Mouse (Mus musculus) cerebellum, adult 9-11 months (tissue): Measurements from ENCODE around the gene Dtx1.

ENCODE experiments used
- DNase-seq: peaks from one replicate; pipeline ENCODE4 v3.0.0; 2022

The Dtx1 gene

DNA sequence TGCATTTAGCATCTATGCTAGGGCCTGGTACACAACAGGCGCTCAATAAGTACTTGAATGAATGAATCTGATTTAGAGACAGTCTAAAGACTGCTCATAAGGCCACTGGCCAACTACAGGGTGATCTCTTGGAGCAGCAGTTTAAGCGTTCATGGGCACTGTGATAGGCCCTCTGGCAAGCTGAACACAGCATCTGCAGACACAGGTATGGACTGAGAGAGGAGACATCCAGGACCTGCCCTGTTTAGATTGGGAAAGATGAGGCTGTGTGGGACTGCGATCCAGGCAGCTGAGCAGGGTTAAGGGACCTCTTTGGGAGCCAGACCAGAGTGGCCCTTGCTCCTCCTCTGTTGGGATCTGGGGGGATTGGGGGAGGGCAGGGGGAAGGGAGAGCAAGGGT, at the start of gene Dtx1:
TSS of gene Dtx1 (minus strand) at position 101 of the 400 bp plus-strand sequence.
- DNase-seq: no peak

DNA sequence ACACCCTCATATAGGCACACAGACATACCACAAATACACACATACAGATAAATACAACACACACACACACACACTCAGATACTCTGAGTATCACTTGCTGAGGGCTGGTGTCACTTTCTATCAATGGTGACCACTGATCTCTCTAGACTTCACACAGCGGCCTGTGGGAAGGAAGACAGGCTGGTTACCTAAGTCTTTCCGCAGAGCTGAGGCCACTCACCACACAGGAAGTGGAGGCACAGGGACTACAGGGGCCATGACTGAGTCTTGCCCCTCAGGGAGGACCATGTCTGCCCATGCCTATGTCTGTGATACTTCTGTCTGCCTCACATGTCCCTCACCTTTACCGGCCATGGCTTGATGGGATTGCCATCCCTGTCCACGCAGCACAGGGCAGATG, 42.5 kb upstream of the Dtx1 start:
- DNase-seq: no peak

- no peak for DNase-seq
These were observed 41.1 kb upstream of the Dtx1 start for GRCm38 (mm10) chr5:120752786-120753185.

DNA sequence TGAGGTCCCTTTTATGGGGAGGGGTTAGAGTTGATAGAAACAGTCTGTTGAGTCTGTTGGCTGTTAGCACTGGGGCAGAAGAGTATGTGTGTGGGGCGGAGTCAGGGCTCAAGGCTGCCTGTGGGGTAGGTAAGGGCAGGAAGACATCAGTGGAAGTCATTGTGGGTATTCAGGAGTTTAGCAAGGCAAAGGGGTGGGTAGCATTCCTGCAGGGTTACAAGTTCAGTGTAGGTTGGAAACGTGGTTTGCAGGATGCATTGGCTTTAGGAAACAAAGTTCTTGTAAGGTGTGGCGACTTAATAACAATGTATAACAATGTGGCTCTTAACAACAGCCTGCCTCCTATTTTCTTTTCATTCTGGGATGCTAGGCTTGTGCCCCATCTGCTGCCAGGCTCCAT, 39.5 kb upstream of the Dtx1 start:
- no peak for DNase-seq

DNA sequence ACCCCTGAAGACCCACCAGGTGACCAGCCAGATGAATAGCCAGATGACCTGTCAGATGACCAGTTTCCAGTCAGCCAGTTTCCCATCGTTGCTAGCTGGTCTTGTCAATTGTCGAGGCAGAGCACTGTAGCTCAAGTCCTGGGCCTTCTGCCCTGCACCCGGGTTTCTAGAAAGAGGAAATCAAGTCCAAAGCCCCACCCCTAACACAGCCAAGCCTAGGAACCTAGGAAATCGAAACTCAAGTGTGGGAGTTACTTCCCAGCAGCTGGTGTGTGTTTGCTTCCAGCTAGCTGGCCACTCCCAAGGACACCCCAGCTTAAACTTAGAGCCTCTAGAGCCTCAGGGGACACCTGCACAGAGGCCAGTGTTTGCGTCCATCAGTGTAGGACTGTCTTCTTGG, 38.0 kb upstream of the Dtx1 start, which contains the start of gene Oas2:
TSS of gene Oas2 (minus strand) at position 166 of the 400 bp plus-strand sequence.
- DNase-seq: no peak

DNA sequence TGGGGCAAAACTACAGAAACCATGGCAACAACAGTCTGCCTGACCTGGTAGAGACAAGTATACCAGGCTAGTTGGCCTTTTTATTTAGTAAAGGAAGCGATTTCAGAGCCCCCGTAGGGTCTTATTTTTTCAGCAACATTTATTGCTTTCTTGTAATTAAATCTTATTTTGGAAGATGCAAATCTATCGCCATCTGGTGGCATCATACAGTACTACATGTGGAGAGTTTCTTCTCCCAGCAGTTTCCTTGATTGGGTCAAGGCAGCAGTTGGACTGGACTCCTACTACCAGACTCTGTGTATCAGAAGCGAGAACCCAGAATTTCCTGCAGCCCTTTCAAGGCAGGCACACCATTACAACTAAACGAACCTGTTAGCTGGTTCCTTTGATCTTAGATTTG, 34.7 kb upstream of the Dtx1 start:
- peak; percentile 48 for DNase-seq

- DNase-seq: no peak
These were observed 30.4 kb upstream of the Dtx1 start for GRCm38 (mm10) chr5:120742125-120742524.

DNA sequence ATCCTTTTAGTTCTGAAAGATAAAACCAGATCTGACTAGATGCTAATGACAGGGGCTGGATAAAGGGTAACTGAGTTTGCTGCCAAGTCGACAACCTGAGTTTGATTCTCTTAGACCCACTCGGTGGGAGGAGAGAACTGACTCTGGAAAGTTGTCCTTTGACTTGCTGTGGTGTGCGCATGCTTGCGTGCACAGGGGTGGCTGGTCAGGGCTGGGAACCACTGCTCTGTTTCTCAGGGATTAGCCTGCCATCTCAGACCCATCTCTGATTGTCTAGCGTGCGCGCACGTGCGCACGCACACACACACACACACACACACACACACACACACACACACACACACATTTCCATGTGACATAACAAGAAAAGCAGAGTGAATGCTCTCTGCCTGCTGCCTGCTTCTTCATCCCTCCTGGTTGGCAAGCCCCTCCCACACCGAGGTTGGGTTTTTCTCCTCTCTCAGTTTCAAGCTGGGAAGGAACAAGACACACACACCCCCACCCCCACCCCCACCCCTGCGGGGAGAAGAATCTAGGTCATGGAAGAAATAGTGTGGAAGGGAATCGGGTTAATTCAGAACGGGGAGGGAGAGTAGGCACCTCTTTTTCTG, 22.8 kb upstream of the Dtx1 start:
- DNase-seq: no peak

DNA sequence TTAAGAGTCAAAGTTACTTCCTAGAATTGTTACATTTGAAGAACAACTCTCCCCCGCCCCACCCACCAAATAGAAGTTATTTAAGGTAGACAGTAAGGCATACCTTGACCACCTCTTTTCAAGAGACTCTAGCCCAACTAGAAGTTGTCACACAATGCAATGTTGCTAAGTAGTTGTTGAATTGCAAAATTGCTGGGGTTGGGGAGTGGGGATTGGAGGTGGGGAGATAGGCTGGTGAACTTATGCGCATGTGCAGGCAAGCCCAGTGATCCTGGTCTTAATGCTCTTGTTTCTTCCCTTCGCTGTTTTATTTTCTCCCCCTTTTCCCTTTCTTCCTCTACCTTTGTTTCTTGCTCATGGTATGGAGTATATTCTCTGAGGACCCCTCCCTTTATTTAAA, 22.0 kb upstream of the Dtx1 start:
- DNase-seq: no peak

DNA sequence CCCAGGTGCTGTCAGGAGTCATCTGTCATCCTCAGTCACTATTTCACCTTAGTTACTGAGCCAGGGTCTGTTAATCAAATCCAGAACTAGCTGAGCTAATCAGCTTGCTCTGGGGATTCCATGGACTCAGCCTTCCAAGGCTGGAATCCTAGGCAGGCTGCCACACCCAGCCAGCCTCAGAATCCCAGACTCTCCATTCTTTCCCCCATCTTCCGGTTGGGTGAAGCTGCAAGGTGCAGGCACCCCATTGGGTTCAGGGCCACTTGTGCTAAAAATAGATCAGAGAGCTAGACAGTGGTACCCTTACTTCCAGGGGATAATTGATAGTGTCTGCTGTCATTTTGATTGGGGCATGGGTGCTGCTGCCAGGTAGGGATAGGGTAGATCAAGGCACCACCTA, 21.0 kb upstream of the Dtx1 start:
- DNase-seq: no peak

- no peak for DNase-seq
These were observed 17.6 kb upstream of the Dtx1 start for GRCm38 (mm10) chr5:120729319-120729718.

DNA sequence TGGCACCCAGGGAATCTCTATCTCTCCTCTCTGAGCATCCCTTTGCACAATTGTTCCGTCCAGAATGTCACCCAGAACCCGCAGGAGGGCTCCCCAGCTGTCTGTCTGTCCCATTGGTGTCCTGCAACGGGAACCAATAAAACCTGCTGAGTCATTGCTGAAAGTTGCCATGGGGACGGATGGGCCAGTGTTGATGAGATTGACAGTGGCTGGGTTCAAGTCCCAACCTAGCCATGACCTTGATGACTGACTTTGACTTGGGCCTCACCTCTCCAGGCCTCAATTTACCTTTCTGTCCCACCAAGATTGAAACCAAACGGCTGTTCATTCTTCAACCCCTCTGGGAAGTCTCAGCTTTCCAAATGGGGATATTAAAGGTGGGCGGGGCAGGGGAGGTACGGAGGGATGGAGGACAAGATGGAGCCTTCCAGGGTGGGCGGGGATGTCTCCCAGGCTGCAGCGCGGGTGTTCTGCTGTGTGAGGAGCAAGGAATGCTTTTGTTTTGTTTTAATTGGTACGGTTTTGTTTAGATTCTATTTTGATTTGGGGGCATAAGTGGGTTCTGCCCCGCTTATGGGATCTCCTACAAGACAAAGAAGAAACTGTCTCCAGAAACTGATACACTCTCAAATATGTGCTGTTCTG, 14.2 kb upstream of the Dtx1 start:
- DNase-seq: no peak

DNA sequence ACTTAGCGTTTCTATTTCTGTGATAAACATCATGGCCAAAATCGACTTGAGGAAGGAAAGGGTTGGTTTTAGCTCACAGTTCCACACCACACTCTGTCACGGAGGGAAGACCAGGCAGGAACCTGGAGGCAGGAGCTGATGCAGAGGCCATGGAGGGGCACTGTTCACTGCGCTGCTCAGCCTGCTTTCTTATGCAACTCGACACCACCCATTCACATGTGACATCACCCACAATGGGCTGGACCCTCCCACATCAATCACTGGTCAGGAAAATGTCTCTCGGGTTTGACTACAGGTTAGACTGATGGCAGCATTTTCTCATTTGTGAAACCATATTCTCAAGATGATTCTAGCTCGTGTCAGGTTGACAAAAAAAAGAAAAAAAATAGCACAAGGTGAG, 9.3 kb upstream of the Dtx1 start:
- no peak for DNase-seq

DNA sequence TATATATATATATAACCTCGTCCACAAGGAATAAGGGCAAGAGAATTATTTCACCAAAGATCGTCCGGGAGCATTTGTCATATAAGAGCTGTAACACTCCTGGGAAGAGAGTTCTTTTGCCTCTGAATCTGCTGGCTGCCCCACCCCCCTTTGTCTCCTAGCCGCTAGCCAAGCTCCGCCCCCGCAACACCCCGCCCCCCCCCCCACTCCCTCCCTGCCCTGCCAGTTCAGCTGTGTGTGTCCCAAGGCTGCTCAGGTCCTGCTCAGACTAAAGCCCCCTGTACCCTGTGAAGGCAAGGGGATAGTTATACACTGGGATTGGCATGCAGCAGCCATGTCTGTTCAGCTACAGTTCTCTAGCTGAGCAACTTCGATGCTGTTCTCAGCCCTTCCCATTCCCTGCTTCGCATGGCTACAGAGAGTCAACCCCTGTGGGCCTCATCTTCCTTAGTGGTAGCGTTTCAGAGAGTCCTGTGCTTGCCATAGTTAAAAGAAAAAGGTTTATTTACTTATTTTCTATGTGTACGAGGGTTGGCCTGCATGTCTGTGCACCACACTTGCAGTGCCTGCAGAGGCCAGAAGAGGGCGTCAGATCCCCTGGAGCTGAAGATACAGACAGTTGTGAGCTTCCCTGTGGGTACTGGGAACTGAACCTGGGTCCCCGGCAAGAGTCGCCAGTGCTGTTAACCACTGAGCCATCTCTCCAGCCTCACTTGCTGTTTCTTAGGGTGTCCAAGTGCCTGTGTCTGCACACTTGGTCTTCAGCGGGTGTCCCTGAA, 7.1 kb upstream of the Dtx1 start:
- no peak for DNase-seq

DNA sequence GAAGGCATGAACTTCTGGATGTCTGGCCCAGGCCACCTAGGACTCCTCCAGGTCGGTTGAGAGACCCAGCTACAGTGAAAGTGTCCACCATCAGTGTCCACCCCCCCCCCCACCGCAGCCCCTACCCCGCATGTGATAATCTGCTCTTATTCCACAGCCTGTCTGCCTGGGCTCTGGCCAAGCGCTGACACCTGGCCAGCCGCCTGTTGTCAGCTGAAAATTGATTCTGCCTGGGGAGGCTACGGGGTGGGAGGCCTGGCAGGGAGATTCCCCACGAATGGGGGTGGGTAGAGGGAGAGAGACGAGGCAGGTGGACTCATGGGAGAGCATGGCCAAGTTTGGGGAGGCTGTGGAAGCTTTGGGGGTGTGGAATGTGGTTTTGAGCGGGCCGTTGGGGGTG, 5.4 kb upstream of the Dtx1 start:
- DNase-seq: no peak

GRCm38 (mm10) chr5:120714314-120714713, 2.6 kb upstream of the Dtx1 start:
- peak; percentile 82 for DNase-seq

- DNase-seq: peak; percentile 56
These were observed 994 bp upstream of the Dtx1 start for GRCm38 (mm10) chr5:120712721-120713120.

DNA sequence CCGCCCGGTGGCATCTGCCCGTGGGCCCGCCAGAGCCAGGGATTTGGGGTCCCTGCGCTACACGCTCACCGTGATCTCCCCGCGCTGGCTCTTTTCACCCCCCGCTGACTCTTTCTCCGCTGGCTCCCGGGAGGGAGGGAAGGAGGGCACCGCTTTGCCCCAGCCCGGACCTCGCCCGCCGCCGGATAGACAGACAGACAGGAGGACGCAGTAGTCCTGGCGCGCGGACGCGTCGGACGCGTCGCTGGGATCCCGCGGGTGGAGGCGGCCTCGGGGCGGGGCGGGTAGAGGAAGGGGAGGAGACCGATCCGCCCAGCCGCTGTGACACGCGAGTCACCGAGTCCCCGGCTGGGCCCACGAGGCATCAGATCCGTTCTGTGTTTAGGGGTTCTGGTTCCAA, 311 bp downstream of the Dtx1 start:
- peak; percentile 84 for DNase-seq

DNA sequence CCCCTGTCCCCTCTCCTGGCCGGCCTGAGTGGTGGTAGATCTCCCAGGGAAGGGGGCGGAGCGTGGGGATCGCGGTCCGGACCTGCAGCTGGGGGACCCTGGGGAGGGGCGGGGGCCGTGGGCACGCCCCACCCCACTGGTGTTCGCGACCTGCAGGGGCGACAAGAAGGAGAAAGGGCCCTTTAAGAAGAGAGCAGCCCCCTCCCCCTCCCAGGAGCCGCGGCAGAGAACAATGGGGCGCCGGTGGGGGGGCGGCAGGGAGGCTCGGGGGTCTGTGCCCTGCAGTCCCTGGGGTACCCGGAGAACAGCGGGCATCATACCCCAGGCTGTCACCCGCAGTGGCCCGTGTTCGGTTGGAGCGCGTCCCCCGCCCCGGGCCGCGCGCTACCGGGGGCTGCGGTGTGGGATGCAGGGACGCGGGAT, 890 bp downstream of the Dtx1 start:
- DNase-seq: no peak

- DNase-seq: peak; percentile 79
These were observed 1.4 kb downstream of the Dtx1 start for GRCm38 (mm10) chr5:120710161-120710825.

DNA sequence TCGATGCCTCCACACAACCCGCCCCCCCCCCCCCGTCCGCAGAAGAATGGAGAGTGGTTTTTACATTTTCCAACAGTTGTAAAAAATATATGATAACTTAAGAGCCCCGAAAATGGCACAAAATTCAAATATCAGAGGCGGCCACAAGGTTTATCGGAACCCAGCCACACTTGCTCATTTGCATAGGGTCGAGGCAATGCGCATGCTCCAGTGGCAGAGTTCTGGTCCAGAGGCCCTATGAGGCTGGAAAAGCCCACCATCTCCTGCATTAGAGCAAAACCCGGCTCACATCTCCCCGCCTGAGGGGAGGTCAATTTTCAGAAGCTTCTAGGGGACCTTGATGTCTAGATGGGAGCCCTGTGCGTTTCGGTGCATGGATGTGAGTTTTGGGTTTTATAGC, 4.8 kb downstream of the Dtx1 start:
- DNase-seq: no peak

DNA sequence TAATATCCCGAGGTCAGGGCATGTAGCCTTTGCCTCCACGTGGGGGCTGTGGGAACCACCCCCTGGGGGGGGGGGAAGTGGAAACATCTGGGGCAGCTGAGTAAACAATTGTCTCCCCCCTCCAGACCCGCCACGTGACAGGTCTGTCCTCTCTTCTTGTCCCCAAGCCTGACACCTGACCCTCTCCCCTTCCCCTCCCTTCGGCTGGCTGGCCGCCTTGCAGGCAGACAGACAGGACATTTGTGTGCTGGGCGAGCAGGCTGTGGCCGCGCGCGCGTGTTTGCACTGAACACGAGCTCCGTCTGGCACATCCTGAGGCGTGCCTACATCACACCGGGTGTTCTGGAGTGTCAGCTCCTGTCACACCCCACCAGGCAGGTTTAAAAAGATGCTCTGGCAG, 5.2 kb downstream of the Dtx1 start:
- peak; percentile 78 for DNase-seq

DNA sequence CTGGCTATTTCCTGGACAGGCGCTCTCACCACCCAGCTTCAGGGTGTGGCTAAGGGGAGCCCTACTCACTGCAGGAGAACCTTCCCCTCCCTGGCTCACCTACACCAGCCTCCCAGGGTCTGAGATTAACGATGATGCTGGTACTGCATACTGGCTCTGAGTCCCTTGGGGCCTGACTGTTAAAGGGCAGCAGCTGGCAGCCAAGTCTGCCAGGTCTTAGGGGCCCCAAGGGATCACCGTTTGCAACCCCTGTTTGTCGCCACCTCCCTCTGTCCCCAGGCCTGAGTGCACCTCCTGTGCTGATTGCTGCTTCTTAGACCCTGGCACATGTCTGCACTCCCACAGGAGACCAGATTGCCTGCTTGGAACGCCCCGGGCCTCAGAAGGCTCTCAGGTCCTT, 7.3 kb downstream of the Dtx1 start:
- DNase-seq: peak; percentile 43

DNA sequence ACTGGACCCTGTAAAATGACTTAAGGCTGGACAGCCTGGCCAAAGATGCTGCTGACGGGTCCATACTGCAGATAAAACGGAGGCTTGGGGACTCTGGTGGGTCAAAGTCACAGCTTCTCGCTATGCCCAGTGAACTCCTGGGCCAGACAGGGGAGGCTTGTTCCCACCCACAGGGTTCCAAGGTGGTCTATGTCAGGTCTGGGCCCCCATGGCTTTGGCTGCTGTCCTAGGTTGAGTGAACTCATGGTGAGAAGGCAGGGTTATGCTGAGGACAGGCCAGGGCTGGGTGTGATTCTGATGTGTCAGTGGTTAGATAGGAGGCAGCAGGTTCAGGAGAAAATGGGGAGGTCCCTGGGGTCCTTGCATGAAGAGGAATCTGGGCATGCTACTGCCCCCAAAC, 8.1 kb downstream of the Dtx1 start:
- DNase-seq: peak; percentile 55
